Mouse (Mus musculus) spleen, postnatal 14 days (tissue): ENCODE measurements at regions not wholly inside any gene's neighbourhood (a gene's known extent, or its start where the extent isn't known, plus 50 kb on each side); places are given as distances from the start of the nearest gene placed in this dataset.

Experiments used
- DNase-seq, 2 experiments: peaks; one replicate each; pipeline ENCODE4 v3.0.0; 2021 to 2022; ENCODE audit warnings: low spot score in 2 of 2

DNA sequence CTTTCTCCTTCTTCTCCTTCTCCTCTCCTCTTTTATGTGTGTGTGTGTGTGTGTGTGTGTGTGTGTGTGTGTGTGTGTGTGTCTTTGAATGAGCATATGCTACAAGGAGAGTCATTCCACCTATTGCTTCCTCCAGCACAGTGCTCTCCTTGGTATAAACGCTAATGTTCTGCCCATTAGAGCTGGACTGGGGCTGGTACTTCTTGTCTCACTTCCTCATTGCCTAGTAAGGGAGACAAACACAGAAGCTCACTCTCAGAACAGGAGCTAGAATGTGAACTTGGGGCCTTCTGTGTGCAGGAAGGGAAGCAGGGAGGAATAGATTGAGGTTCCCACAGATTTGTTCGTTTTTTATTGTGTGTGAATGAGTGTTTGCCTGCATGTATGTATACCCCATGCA, 54.9 kb upstream of the Shb start:
- DNase-seq, result no peak

DNA sequence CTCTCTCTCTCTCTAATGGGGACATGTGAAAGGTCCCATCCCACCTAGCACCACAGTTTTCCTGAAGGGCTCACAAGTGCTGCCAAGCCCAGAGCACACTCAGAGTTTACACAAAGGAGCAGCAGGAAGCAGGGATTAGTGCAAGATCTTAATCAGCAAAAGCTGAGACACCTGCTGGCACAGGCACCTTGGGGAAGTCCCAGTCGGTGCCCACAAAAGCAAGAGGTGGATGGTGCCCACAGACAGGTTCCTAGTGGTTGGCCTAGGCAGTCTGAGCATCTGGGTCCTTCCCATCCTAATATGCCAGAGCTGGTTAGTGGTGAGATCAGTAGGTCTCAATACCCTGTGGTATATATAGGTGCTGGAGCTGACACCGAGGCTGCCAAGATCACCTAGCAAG, 54.0 kb upstream of the Shb start:
- DNase-seq, result no peak

GRCm38 (mm10) chr4:45585188-45585820, 53.0 kb upstream of the Shb start:
- DNase-seq, result no peak

DNA sequence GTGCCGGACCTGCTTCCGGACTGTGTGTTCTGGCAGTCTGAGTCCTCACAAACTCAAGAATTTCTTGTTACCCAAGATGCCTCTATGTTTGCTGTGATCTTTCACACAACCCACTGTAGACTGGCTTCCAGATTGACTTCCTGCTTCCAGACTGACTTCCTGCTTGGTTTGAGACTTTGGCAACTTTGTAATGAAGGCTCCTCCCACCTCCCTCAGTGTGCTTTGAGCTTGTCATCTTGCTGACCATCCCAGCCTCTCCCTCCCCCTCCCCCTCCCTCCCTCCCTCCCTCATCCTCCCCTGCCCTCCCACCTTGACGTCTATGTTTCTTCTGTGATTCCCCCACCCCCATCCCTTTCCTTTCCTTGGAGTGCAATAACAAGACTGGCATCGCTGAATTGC, 51.7 kb upstream of the Shb start:
- no peak for DNase-seq

- DNase-seq, result no peak
These were observed 50.2 kb upstream of the Shb start for GRCm38 (mm10) chr4:45582496-45582895.
